Mouse (Mus musculus): ENCODE measurements around the gene Cmtm4.

- no peak for TF ChIP-seq CTCF (IDR thresholded peaks at IDR 0.05; ENCODE audit: borderline replicate concordance, control insufficient read depth, extremely low read depth, insufficient read depth, low read length, poor library complexity)
- TF ChIP-seq POLR2A (IDR thresholded peaks at IDR 0.05; ENCODE audit: control insufficient read depth, extremely low read depth, insufficient read depth, low read length, poor library complexity): no peak
Observed at GRCm38 (mm10) chr8:104339983-104340232, 55.7 kb downstream of the Cmtm4 start.

Measured in thymus, adult 2 months (tissue).